Mouse (Mus musculus): ENCODE results near the gene A530016L24Rik.

The A530016L24Rik gene

DNA sequence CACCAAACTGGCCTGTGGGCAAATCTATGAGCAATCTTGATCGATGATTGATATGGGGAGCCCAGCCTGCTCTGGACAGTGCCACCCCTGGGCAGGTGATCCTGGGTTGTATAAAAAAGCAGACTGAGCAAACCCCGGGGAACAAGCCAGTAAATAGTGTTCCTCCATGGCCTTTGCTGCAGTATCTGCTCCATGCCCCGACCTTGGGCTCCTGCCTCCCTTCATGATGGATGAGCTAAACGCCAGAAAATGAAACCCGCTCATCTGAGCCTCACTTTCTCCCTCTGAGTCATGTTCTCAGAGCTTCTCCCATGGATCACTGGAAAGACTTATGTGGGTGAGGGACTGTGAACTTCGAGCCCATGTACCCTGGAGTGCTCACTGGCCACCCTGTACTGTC is 17.0 kb downstream of the A530016L24Rik start:
- no peak for DNase-seq

GRCm38 (mm10) chr12:112507264-112507663 is 18.0 kb downstream of the A530016L24Rik start:
- DNase-seq: peak; percentile 48

DNA sequence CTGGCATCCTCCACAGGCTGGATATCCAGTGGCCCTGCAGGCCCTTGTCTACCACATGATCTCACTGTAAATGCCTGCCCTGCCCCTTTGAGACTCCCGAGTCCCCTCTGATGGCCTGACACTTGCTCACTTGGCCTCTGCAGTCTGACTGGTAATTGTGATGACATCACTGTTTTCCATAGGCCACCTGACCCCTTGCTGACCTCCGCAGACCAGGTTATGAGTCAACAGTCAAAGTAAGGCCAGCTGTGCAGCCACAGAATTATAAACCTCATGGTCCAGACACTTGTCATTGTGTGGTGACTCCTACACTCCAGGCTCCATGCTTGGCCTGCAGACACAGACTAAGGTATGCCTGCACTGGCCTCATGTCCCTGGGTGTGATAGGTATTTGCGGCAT is 18.7 kb downstream of the A530016L24Rik start:
- DNase-seq: no peak

- peak; percentile 34 for DNase-seq
Observed at GRCm38 (mm10) chr12:112510365-112510732, 21.1 kb downstream of the A530016L24Rik start.

GRCm38 (mm10) chr12:112510733-112511372 is 21.6 kb downstream of the A530016L24Rik start:
- DNase-seq: peak; percentile 76

- DNase-seq: no peak
Observed at GRCm38 (mm10) chr12:112514897-112515296, 25.6 kb downstream of the A530016L24Rik start.

- peak; percentile 89 for DNase-seq
Observed at GRCm38 (mm10) chr12:112516697-112517337, 27.6 kb downstream of the A530016L24Rik start, which contains the start of gene Tmem179. Gene Tmem179 (minus strand): TSS chr12:112516747.

- no peak for DNase-seq
Observed at GRCm38 (mm10) chr12:112518105-112518504, 28.9 kb downstream of the A530016L24Rik start.

- DNase-seq: no peak
Observed at GRCm38 (mm10) chr12:112533758-112534157, 44.5 kb downstream of the A530016L24Rik start.

- peak; percentile 44 for DNase-seq
Observed at GRCm38 (mm10) chr12:112537233-112537632, 48.0 kb downstream of the A530016L24Rik start.

DNA sequence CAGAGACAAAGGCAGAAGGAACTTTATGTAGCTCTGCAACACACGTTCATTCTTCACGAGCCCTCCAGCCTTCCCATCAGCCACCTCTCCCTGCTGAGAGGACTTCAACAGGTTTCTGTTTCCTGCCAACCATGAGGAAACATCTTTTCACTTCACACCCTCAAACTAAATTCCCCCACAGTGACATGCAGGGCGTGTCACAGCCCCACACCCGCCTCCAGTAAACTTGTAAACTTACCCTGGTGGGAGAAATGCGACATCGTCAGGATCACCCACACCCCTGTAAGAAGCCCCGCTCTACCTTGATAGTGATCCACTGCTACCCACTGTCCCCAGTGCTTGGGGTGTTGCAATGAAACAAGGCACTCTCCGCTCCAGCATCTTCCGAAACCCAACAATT is 49.1 kb downstream of the A530016L24Rik start:
- DNase-seq: no peak

GRCm38 (mm10) chr12:112539466-112539965 is 50.3 kb downstream of the A530016L24Rik start:
- DNase-seq: no peak

DNA sequence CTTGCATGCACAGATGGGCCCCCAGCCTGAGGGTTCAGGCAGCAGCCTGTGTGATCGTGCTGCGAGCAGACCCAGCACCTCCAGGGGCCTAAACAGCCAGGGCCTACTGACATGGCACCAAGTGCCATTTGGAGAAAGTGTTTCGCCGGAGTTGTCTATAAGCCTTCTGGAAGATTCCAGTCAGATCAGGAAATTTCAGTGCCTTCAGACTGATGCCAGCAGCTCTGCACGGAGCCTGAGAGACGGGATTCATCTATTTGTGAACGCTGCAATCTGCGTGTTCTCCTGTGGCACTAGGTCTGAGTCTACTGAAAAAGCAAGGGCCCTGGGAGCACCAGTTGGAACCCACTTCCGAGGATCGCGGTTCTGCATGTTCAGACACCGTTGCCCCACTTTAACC is 51.1 kb downstream of the A530016L24Rik start:
- no peak for DNase-seq

DNA sequence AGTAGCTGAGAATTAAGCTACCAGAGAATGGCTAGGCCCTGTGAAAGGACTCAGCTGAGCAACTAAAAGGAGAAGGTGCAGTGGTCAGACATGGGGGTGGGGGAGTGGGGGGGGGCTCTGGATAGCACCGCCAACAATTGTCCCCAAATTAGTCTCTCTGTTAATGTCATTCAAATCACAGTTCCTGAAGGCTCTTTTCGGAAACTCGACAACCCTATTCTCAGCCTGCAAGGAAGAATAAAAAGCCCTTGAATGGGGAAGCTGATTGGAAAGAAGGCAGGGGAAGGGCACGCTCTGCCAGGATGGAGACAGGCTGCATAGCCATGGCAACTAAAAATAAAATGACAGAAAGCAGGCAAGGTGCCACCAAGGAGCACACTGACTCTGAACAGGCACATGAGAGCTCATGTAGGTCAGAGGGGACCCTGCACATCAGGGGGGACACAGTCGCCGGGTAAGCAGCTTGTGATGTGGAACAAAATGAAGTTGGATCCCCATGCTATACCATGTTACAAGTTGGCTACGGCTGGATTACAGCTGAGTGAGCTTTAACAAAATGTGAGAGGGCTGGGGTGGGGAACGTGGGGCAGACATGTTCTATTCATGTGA is 52.3 kb downstream of the A530016L24Rik start:
- DNase-seq: no peak

DNA sequence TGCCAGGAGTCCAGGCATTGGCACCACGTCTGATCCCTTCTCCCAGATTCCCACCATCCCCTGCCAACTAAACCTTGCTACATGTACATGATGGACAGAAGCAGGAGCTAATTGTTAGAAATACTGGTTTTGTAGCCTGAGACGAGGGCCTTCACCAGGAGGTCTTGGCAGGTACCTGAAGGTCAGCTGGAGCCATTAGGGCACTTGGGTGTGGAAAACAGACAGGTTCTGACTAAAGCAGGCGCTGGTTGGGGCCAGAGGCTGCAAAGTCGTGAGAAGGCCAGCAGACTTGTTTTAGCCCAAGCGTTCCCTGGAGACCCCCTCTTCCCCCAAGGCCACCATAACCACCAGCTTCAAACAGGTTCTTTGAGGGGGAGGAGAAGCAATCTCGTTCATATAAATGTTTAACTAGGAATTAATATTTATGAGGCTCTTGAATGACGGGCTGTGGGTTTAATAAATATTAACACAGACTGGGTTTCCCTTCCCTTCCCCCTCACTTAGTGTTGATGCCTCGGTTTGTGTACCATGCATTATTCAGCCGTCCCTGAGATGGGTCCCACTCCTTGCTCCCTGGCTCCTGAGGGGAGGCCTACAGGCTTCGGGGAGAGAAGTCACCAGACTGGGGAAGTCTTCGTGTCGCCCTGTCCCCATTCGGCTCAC is 53.1 kb downstream of the A530016L24Rik start:
- no peak for DNase-seq

- peak; percentile 90 for DNase-seq
Observed at GRCm38 (mm10) chr12:112542920-112543300, 53.7 kb downstream of the A530016L24Rik start.

GRCm38 (mm10) chr12:112543941-112544340 is 54.7 kb downstream of the A530016L24Rik start:
- no peak for DNase-seq

GRCm38 (mm10) chr12:112544946-112545701 is 55.9 kb downstream of the A530016L24Rik start:
- DNase-seq: peak; percentile 48

GRCm38 (mm10) chr12:112546110-112546509 is 56.9 kb downstream of the A530016L24Rik start:
- DNase-seq: no peak

- no peak for DNase-seq
Observed at GRCm38 (mm10) chr12:112549287-112549686, 60.0 kb downstream of the A530016L24Rik start.

Measured in retina, postnatal 1 day (tissue).